Mouse (Mus musculus): ENCODE results near the gene 1700042G07Rik.
A peak's percentile ranks its signal among the peaks of the same experiment; 100 is the strongest.
"Not testable (repeated sequence)": the region's sequence is repeated elsewhere in the genome, so short reads cannot be mapped to it uniquely, and the experiment has no call there.

Gene 1700042G07Rik

DNA sequence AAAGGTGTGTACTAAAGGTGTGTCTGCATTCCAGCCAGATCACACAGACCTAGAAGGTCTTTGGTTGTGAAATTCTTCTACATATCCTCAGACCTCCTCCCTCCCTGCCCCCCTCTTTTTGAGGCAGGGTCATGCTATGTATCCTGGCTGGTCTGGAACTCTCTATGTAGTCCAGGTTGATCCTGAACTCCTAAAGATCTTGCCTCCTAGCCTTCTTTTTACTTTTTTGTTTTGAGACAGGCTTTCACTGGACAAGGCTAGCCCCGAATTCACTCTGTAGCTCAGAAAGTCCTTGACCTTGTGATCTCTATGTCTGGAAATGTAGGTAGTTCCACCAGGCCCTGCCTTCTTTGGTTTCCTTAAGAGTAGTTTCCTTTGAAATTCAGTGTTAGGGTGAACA, 35.7 kb downstream of the 1700042G07Rik start:
- DNase-seq (ENCODE audit: low read depth, low spot score): no peak

DNA sequence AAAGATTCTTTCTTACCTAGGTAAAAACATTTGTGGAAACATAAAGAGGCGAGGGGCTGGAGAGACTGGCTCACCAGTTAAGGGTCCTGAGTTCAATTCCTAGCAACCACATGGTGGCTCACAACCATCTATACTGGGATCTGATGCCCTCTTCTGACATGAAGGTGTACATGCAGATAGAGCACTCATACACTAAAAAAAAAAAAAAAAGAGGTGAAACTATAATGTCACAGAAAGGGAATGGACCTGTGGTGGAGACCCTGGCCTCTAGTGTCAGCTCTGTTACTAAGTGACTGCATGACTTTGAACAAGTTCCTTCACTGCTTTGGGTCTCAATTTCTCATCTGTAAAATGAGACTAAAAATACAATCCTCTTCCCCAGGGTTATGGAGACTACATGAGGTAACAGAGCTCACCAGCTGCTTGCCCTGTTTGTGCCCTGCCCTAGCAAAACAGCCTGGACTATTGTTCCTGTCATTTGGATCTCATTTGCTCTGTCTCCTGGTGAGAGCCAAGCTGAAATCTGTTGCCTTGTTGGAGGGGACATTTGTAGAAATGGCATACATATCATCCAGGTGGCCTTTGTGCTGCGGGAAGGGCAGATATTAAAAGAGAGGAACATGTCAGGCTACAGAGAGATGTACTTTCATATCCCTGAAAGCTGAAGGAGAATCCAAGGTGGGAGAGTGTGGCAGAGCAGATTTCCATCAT, 42.9 kb downstream of the 1700042G07Rik start:
- DNase-seq (ENCODE audit: low read depth, low spot score): no peak

DNA sequence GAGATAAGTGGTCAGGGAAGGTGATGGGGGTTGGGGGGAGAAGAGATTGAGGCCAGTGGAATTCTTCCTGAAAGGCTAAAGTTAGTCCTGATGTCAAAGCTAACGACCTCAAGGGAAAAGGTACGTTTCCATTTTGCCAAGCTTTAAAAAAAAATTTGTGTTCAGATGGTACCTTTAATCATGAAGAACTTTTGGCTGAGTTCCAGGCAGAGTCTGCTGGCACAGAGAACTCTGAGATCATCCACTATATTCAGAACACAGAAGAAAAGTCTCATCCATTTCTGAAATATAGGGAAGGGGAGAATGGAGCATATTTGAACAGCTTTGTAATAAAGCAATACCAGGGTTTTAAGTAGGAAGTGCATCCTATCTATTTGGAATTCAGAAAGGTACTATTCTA, 43.9 kb downstream of the 1700042G07Rik start:
- no peak for DNase-seq (ENCODE audit: low read depth, low spot score)

DNA sequence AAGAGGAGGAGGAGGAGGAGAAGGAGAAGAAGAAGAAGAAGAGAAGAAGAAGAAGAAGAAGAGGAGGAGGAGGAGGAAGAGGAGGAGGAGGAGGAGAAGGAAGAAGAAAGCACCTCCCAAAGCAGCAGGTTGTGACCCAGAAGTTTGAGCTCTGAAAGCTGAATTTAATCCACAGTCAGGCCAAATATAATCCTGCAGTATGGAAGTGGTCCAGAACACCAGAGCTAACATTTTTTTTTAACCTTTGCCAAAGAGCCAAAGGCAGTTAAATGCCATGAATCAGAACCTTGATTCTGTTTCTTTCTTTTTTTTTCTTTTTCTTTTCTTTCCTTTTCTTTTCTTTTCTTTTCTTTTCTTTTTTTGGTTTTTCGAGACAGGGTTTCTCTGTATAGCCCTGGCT, 44.5 kb downstream of the 1700042G07Rik start:
- DNase-seq (ENCODE audit: low read depth, low spot score): not testable (repeated sequence)

DNA sequence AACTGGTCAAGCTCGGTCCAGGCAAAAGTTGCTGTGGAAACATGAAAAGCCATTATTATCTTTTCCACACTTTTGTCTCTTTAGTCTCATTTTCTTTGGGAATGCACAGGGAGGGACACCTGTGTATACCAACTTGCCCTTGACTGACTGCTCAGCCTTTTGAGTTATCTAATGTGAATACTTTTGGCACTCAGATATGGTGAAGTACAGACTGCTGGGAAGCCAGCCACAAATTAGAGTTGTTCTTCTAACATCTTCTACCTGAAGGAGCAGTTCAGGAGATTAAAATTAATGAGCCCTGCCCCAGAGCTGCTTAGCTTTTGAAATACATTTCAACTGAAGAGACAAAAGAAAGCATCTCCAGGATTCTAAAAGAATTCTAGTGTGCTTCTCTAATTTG, 45.9 kb downstream of the 1700042G07Rik start:
- no peak for DNase-seq (ENCODE audit: low read depth, low spot score)

DNA sequence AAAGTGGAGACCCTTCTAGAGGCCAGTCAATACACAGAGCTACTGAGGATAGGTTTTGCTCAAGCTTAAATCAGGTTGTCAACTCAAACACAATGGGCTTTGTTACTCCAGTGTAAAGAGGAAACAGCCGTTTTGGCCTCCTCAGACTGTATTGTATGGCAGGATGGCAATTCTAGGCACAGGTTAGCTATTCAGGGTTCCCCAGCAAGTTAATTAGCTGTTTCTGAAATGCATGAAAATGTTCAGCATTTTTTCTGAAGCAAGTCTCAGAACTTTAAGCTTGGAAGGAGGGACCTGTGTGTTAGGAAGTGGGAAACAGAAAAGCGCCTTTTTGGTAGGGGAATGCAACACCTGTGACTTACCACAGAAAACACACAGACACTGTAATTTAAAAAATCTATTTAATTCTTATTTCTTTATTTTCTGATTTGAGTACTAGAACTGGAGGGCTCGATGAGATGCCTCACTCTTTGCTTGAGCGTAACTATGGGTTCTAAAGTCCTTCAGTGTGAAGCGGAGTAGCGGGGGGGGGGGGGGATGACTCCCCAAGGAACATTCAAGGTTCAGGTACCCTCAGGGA, 47.0 kb downstream of the 1700042G07Rik start:
- peak; percentile 27 for DNase-seq (ENCODE audit: low read depth, low spot score)

DNA sequence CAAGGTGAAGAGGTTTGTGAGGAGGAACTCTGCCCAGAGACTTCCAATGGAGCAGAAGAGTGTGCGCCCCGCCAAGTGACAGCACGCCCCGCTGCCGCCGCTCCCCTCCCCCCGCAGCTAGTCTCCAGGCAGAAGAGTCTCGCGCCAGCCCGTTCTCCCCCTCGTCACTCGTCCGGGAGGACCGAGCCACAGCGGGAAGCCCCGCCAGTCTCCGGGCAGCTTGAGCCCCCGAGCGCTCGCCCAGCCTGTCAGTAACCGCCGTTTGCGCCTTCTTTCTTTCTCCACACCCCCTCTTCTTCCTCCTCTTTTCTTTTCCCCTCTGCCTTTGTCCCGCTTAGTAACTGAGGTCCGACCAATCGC, 47.6 kb downstream of the 1700042G07Rik start:
- DNase-seq (ENCODE audit: low read depth, low spot score): no peak

DNA sequence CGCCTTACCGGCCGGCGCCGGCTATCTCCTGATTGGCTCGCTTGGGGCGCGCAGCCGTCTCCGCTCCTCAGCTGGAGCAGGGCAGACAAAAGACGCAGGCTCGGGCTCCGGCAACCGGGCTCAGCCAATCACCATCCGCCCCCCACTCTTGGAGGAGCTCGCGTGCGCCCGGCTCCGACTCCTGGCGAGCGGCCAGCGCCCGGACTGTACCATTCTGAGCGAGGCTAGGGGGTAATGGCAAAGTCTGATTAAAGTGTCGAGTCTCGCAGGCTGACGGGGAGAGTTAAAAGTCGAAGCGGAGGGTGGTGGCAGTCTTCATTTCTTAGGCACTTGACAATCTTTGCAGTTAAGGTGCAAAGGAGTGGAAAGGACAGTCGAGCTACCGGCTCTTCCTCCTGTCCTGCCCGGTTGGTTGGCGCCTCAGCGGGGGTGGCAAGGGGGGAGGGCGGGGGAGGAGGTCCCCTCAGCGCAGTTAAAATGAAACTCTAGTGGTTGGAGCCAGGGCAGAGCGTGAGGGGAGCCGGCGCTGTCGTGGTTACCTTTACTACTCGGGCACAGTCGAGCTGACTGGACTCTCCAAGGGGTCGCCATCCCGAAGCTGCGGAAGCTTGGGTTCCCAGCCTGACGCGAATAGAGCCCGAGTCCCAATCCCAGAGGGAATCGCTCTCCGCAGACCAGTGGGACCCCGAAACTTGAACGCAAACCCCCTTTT, 48.1 kb downstream of the 1700042G07Rik start, which contains the start of gene Pik3r3:
Pik3r3 (plus strand) TSS at position 479 of the 712 bp plus-strand sequence.
- DNase-seq (ENCODE audit: low read depth, low spot score): peak; percentile 99

DNA sequence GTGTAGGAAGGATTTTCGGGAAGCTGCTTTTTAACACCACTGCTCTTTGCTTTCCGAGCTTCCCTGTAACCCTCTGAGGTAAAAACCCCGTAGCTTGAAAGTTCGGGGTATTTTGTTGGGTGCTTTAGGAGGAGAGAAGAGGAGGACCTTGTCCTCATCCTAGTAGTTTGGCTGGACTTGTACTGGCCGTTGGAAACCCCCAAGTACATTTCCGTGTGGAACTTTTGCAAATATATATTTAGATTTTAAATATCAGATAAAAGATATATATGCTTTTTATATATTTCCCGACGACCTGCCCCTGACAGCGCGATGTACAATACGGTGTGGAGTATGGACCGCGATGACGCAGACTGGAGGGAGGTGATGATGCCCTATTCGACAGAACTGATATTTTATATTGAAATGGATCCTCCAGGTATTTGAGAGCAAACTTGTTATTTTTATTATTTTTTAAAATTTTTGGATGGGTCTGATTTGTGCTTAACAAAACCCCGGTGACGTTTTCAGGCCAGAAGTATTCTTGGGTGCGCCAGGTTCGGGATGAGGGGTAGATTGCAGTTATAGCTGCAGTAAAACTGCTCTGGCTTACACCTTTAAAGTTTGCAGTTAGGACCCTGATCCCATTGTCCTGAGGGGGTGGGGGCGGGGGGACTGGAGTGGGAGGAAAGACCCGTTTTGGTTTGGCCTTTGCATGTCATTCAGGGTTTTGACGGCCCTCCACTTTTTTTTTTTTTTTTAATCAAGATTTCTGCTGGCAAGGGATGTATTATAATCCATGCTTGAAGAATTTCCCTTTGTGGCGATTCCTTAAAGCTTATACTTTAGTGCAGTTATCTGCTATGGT, 49.0 kb downstream of the 1700042G07Rik start:
- DNase-seq (ENCODE audit: low read depth, low spot score): peak; percentile 65

DNA sequence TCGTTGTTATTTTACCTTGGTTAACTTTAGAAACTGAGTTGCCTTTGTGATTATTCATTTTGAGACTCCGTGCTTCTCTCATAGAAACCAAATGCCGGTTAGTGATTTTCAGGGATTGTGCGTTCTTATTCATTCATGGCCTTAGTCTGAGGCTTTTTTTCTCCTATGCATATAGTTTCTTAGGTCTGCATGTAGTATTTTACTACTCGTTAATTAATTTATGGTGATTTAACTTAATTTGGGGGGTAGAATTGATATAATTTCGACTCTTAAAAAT, 49.6 kb downstream of the 1700042G07Rik start:
- DNase-seq (ENCODE audit: low read depth, low spot score): no peak
